Comparison of ENCODE assay signal across 8 mouse cellular contexts in genomic region chr9:99139194-99140023, GRCm38 (mm10). TPM values are rescaled to one million over a fixed set of nuclear protein-coding genes. Genes with fewer than 3 reads are reported as not detected.
A peak's percentile ranks its signal among the peaks of the same experiment; 100 is the strongest.
DNase-seq lines count a peak whose midpoint lies in the region; ATAC-seq and TF ChIP-seq lines count a peak whose summit lies in the region.

No protein-coding gene starts in this region.

- H3K4me1 ChIP-seq in intestine, postnatal 0 days (replicated peaks; ENCODE audit: control insufficient read depth, insufficient read depth, low read length) = no peaks in the 10 kb centered on the region
- peaks cover 4% of the 10 kb centered on the region; the same call in 1 of the 2 replicates for H3K4me1 ChIP-seq in lung, postnatal 0 days (ENCODE audit: insufficient read depth, low read depth, low read length)

- peak; percentile 61 for ATAC-seq in frontal cortex, adult (ENCODE audit: low TSS enrichment)
- ATAC-seq in intestine, postnatal 0 days = peak; percentile 83
- peak; percentile 76 for ATAC-seq in lung, postnatal 0 days

- under 1% methylated on average over 67 of the region's 77 CpGs for WGBS in intestine, postnatal 0 days
- WGBS in lung, postnatal 0 days = 2% methylated on average over 64 of the region's 77 CpGs

- no peak for TF ChIP-seq CTCF in brain, embryonic 14.5 days (IDR thresholded peaks at IDR 0.05; ENCODE audit: borderline replicate concordance, extremely low read depth, insufficient read depth, insufficient read length)
- no peak for TF ChIP-seq CTCF in intestine, postnatal 0 days (IDR thresholded peaks at IDR 0.05; ENCODE audit: low read depth)
- no peak for TF ChIP-seq CTCF in lung, postnatal 0 days (IDR thresholded peaks at IDR 0.05)

- peak; percentile 51 to 52 for DNase-seq in adrenal gland, adult 18-20 months (ENCODE audit: low spot score in 2 of 2)
- no peak for DNase-seq in adrenal gland, postnatal 10 days
- DNase-seq in 3T3-L1 (ENCODE audit: low read depth, low spot score) = peak; percentile 48
- DNase-seq in brain, embryonic 14.5 days (ENCODE audit: low read depth) = peak; percentile 61
- peak; percentile 63 for DNase-seq in lung, postnatal 0 days (ENCODE audit: low spot score)
- DNase-seq in retina, postnatal 1 day = peak; percentile 55

- H3K4me2 ChIP-seq in intestine, postnatal 0 days (replicated peaks; ENCODE audit: low read depth) = peak overlapping the region; percentile 83
- peak overlapping the region; percentile 79 for H3K4me2 ChIP-seq in lung, postnatal 0 days (replicated peaks; ENCODE audit: low read depth, low read length)

- TF ChIP-seq EP300 in lung, postnatal 0 days (IDR thresholded peaks at IDR 0.05) = no peak

- H3K27ac ChIP-seq in intestine, postnatal 0 days (ENCODE audit: low read depth, low read length) = peak overlapping the region; percentile 64
- H3K27ac ChIP-seq in lung, postnatal 0 days (ENCODE audit: low read length) = peak overlapping the region; percentile 85

- H3K9me3 ChIP-seq in intestine, postnatal 0 days (ENCODE audit: control insufficient read depth) = no peaks in the 10 kb centered on the region
- H3K9me3 ChIP-seq in lung, postnatal 0 days (ENCODE audit: low read length) = no peaks in the 10 kb centered on the region

- 0 out of 2 replicates have a peak, but pooled peaks cover 9% of the 10 kb centered on the region for H3K27me3 ChIP-seq in intestine, postnatal 0 days (replicated peaks; ENCODE audit: control insufficient read depth, insufficient read depth, low read length)
- H3K27me3 ChIP-seq in lung, postnatal 0 days (replicated peaks; ENCODE audit: insufficient read depth, low read length) = no peaks in the 10 kb centered on the region

- H3K4me3 ChIP-seq in intestine, postnatal 0 days (ENCODE audit: low read depth, low read length) = peak overlapping the region; percentile 87
- H3K4me3 ChIP-seq in lung, postnatal 0 days (ENCODE audit: low read depth, low read length) = peak overlapping the region; percentile 85

- no peaks in the 10 kb centered on the region for H3K36me3 ChIP-seq in intestine, postnatal 0 days (ENCODE audit: control insufficient read depth, insufficient read depth)
- no peaks in the 10 kb centered on the region for H3K36me3 ChIP-seq in lung, postnatal 0 days (ENCODE audit: insufficient read depth, low read length)

- TF ChIP-seq POLR2A in brain, embryonic 14.5 days (IDR thresholded peaks at IDR 0.05; ENCODE audit: borderline replicate concordance, extremely low read depth, insufficient read depth, insufficient read length, poor library complexity, severe bottlenecking) = no peak

- peak overlapping the region; percentile 77 for H3K9ac ChIP-seq in intestine, postnatal 0 days (ENCODE audit: low read depth, low read length)
- peak overlapping the region; percentile 68 for H3K9ac ChIP-seq in lung, postnatal 0 days (replicated peaks; ENCODE audit: low read depth)

RNA-seq across cellular contexts. Expression of gene Pik3cb, which starts 1.0 kb away (rescaled TPM):
- total RNA-seq in adrenal gland, adult 18-20 months (2021) = 10 to 100 TPM; 15.9 to 24.3 TPM
- total RNA-seq in adrenal gland, postnatal 10 days (2021) = 10 to 100 TPM in 1 of 2 experiments, 1 to 10 TPM in 1; 10.0 to 10.6 TPM
- polyA plus RNA-seq in brain, embryonic 14.5 days (2012; rRNA removed) = 7.5 and 8.6 TPM in 2 replicates
- polyA plus RNA-seq in intestine, postnatal 0 days (2015; fragmentation: Nextera tagmentation; extraction: Ambion mirVana) = 1.2 and 1.6 TPM in 2 replicates
- 4.1 and 4.5 TPM in 2 replicates for polyA plus RNA-seq in lung, postnatal 0 days (2015; fragmentation: Nextera tagmentation; extraction: Ambion mirVana)
